Mouse (Mus musculus): ENCODE data around the gene Gin1. TPM values are rescaled to one million over a fixed set of nuclear protein-coding genes. Genes with fewer than 3 reads are reported as not detected.
A peak's percentile ranks its signal among the peaks of the same experiment; 100 is the strongest.
"Not testable (repeated sequence)": the region's sequence is repeated elsewhere in the genome, so short reads cannot be mapped to it uniquely, and the experiment has no call there.

Gin1 gene
- polyA plus RNA-seq, 2 experiments = 5.4 to 11.9 TPM

GRCm38 (mm10) chr1:97760598-97760997 lies 9.4 kb upstream of the Gin1 start:
- no peak for ATAC-seq (ENCODE audit: insufficient read depth)
- no peak overlapping the region for H3K4me3 ChIP-seq (ENCODE audit: insufficient read depth in 1 of 2, low read depth in 2 of 2, low read length in 2 of 2)
- H3K4me1 ChIP-seq (replicated peaks; ENCODE audit: control insufficient read depth in 2 of 2, insufficient read depth in 2 of 2, low read length in 1 of 2) = peaks cover 0 to 1% of the 10 kb centered on the region in 2 experiments; a peak in 1 of 4 replicates
- no peaks in the 10 kb centered on the region for H3K9me3 ChIP-seq (ENCODE audit: control insufficient read depth, low read length)
- WGBS (ENCODE audit: insufficient replicate concordance) = 73% methylated on average over 7 of the region's 7 CpGs
- TF ChIP-seq EP300 (IDR thresholded peaks at IDR 0.05; ENCODE audit: low read depth) (no peak), CTCF (IDR thresholded peaks at IDR 0.05; ENCODE audit: low read depth) (no peak)
- no peak overlapping the region for H3K27ac ChIP-seq
- H3K36me3 ChIP-seq (replicated peaks; ENCODE audit: control insufficient read depth, insufficient read depth, low read depth) = no peaks in the 10 kb centered on the region
- H3K27me3 ChIP-seq (ENCODE audit: control insufficient read depth, insufficient read depth, low read length) = no peaks in the 10 kb centered on the region
- H3K9ac ChIP-seq (replicated peaks) = no peak overlapping the region
- H3K4me2 ChIP-seq (ENCODE audit: low read depth) = no peak overlapping the region
- no peak for DNase-seq (ENCODE audit: low read depth in 3 of 3, low spot score in 3 of 3)

GRCm38 (mm10) chr1:97761477-97761876 lies 8.5 kb upstream of the Gin1 start:
- 82% methylated on average over 6 of the region's 6 CpGs for WGBS (ENCODE audit: insufficient replicate concordance)
- H3K27ac ChIP-seq = no peak overlapping the region
- TF ChIP-seq EP300 (IDR thresholded peaks at IDR 0.05; ENCODE audit: low read depth) (no peak), CTCF (IDR thresholded peaks at IDR 0.05; ENCODE audit: low read depth) (no peak)

GRCm38 (mm10) chr1:97765712-97766111 lies 4.3 kb upstream of the Gin1 start:
- WGBS (ENCODE audit: insufficient replicate concordance) = 71% methylated on average over 4 of the region's 4 CpGs
- not testable (repeated sequence) for H3K27me3 ChIP-seq (ENCODE audit: control insufficient read depth, insufficient read depth, low read length); H3K36me3 ChIP-seq (replicated peaks; ENCODE audit: control insufficient read depth, insufficient read depth, low read depth); H3K9ac ChIP-seq (replicated peaks); H3K4me2 ChIP-seq (ENCODE audit: low read depth); ATAC-seq (ENCODE audit: insufficient read depth); H3K9me3 ChIP-seq (ENCODE audit: control insufficient read depth, low read length); H3K4me1 ChIP-seq (replicated peaks; ENCODE audit: control insufficient read depth in 2 of 2, insufficient read depth in 2 of 2, low read length in 1 of 2); H3K4me3 ChIP-seq (ENCODE audit: insufficient read depth in 1 of 2, low read depth in 2 of 2, low read length in 2 of 2); H3K27ac ChIP-seq; DNase-seq (ENCODE audit: low read depth in 3 of 3, low spot score in 3 of 3)

More at GRCm38 (mm10) chr1:97761477-97761876, 8.5 kb upstream of the Gin1 start:
- ATAC-seq (ENCODE audit: insufficient read depth) (no peak), DNase-seq (ENCODE audit: low read depth in 3 of 3, low spot score in 3 of 3) (no peak)
- Histone ChIP-seq H3K4me1 (replicated peaks; ENCODE audit: control insufficient read depth in 2 of 2, insufficient read depth in 2 of 2, low read length in 1 of 2) (peaks cover 0 to 4% of the 10 kb centered on the region in 2 experiments; a peak in 1 of 4 replicates), H3K9me3 (ENCODE audit: control insufficient read depth, low read length) (no peaks in the 10 kb centered on the region), H3K4me2 (ENCODE audit: low read depth) (no peak overlapping the region), H3K27me3 (ENCODE audit: control insufficient read depth, insufficient read depth, low read length) (no peaks in the 10 kb centered on the region), H3K36me3 (replicated peaks; ENCODE audit: control insufficient read depth, insufficient read depth, low read depth) (no peaks in the 10 kb centered on the region), H3K4me3 (ENCODE audit: insufficient read depth in 1 of 2, low read depth in 2 of 2, low read length in 2 of 2) (no peak overlapping the region), H3K9ac (replicated peaks) (no peak overlapping the region)

GRCm38 (mm10) chr1:97768089-97768488 lies 1.9 kb upstream of the Gin1 start:
- H3K9me3 ChIP-seq (ENCODE audit: control insufficient read depth, low read length) = no peaks in the 10 kb centered on the region
- H3K4me3 ChIP-seq (ENCODE audit: insufficient read depth in 1 of 2, low read depth in 2 of 2, low read length in 2 of 2) = peak overlapping the region in 1 of 2 experiments; percentile 97; a peak in 2 of 4 replicates
- no peak overlapping the region for H3K27ac ChIP-seq
- 72% methylated on average over 2 of the region's 2 CpGs for WGBS (ENCODE audit: insufficient replicate concordance)
- no peak overlapping the region for H3K9ac ChIP-seq (replicated peaks)
- H3K36me3 ChIP-seq (replicated peaks; ENCODE audit: control insufficient read depth, insufficient read depth, low read depth) = no peaks in the 10 kb centered on the region
- TF ChIP-seq EP300 (IDR thresholded peaks at IDR 0.05; ENCODE audit: low read depth) = no peak
- TF ChIP-seq CTCF (IDR thresholded peaks at IDR 0.05; ENCODE audit: low read depth) = no peak
- ATAC-seq (ENCODE audit: insufficient read depth) (no peak), DNase-seq (ENCODE audit: low read depth in 3 of 3, low spot score in 3 of 3) (no peak)
- H3K4me1 ChIP-seq (replicated peaks; ENCODE audit: control insufficient read depth in 2 of 2, insufficient read depth in 2 of 2, low read length in 1 of 2) = peaks cover 17 to 20% of the 10 kb centered on the region in 2 experiments
- H3K4me2 ChIP-seq (ENCODE audit: low read depth) = peak overlapping the region; percentile 78
- H3K27me3 ChIP-seq (ENCODE audit: control insufficient read depth, insufficient read depth, low read length) = no peaks in the 10 kb centered on the region

- 8% methylated on average over 7 of the region's 7 CpGs for WGBS (ENCODE audit: insufficient replicate concordance)
- H3K4me1 ChIP-seq (replicated peaks; ENCODE audit: control insufficient read depth in 2 of 2, insufficient read depth in 2 of 2, low read length in 1 of 2) = peaks cover 20 to 24% of the 10 kb centered on the region in 2 experiments
- ATAC-seq (ENCODE audit: insufficient read depth) = no peak
Measured at GRCm38 (mm10) chr1:97768906-97769293, 1.1 kb upstream of the Gin1 start.

More at GRCm38 (mm10) chr1:97768906-97769293, 1.1 kb upstream of the Gin1 start:
- H3K4me2 ChIP-seq (ENCODE audit: low read depth) = peak overlapping the region; percentile 78
- H3K27me3 ChIP-seq (ENCODE audit: control insufficient read depth, insufficient read depth, low read length) = no peaks in the 10 kb centered on the region
- no peaks in the 10 kb centered on the region for H3K9me3 ChIP-seq (ENCODE audit: control insufficient read depth, low read length)
- H3K27ac ChIP-seq = peak overlapping the region; percentile 45
- peak overlapping the region; percentile 96 to 97 for H3K4me3 ChIP-seq (ENCODE audit: insufficient read depth in 1 of 2, low read depth in 2 of 2, low read length in 2 of 2)
- H3K36me3 ChIP-seq (replicated peaks; ENCODE audit: control insufficient read depth, insufficient read depth, low read depth) = no peaks in the 10 kb centered on the region
- TF ChIP-seq CTCF (IDR thresholded peaks at IDR 0.05; ENCODE audit: low read depth) = no peak
- no peak for TF ChIP-seq EP300 (IDR thresholded peaks at IDR 0.05; ENCODE audit: low read depth)
- peak overlapping the region; percentile 89 for H3K9ac ChIP-seq (replicated peaks)
- DNase-seq (ENCODE audit: low read depth in 3 of 3, low spot score in 3 of 3) = no peak
